Mouse (Mus musculus) MEL (cell line): ENCODE measurements around the gene Mif.

Experiments
- CHD2 ChIP-seq: IDR thresholded peaks from 2 replicates; pipeline ENCODE4 v1.6.1; 2011; ENCODE audit warnings: low read length, improper control_type of control experiment
- CTCF ChIP-seq, 3 experiments: IDR thresholded peaks in 2 of 3; conservative IDR thresholded peaks in 1 of 3; 2 replicates each; pipeline ENCODE4 v1.5.1; 2011 to 2012; ENCODE audit warnings: low read length in 3 of 3, low read depth in 2 of 3, mild to moderate bottlenecking in 2 of 3, improper control_type of control experiment in 1 of 3, inconsistent platforms in 1 of 3, mixed read lengths in 1 of 3, moderate library complexity in 1 of 3; ENCODE audit not compliant: control insufficient read depth in 1 of 3, insufficient read depth in 1 of 3, poor library complexity in 1 of 3, severe bottlenecking in 1 of 3
- EP300 ChIP-seq, 2 experiments: IDR thresholded peaks; 2 replicates each; pipeline ENCODE4 v1.6.1; 2011; ENCODE audit warnings: improper control_type of control experiment in 2 of 2, low read length in 2 of 2, low read depth in 1 of 2, mild to moderate bottlenecking in 1 of 2
- GATA1 ChIP-seq: IDR thresholded peaks from 2 replicates; pipeline ENCODE4 v1.6.1; 2011; ENCODE audit warnings: low read depth, low read length, improper control_type of control experiment
- MAFK ChIP-seq: IDR thresholded peaks from 2 replicates; pipeline ENCODE4 v1.6.1; 2011; ENCODE audit warnings: low read depth, mild to moderate bottlenecking, low read length, improper control_type of control experiment, borderline replicate concordance
- MEF2A ChIP-seq: IDR thresholded peaks from 2 replicates; pipeline ENCODE4 v1.6.1; 2014; ENCODE audit warnings: low read depth, mild to moderate bottlenecking, inconsistent platforms, low read length, improper control_type of control experiment; ENCODE audit not compliant: poor library complexity, insufficient replicate concordance, severe bottlenecking; ENCODE audit errors: extremely low read depth
- MYC ChIP-seq: IDR thresholded peaks from 2 replicates; pipeline ENCODE4 v1.6.1; 2011; ENCODE audit warnings: low read depth, mild to moderate bottlenecking, low read length, improper control_type of control experiment, moderate library complexity
- USF1 ChIP-seq: IDR thresholded peaks from 2 replicates; pipeline ENCODE4 v1.6.1; 2014; ENCODE audit warnings: low read depth, mild to moderate bottlenecking, inconsistent platforms, low read length, improper control_type of control experiment, moderate library complexity

- TF ChIP-seq USF1 (no peak), GATA1 (no peak), MAFK (no peak), MYC (no peak), CHD2 (no peak), EP300 (IDR thresholded peaks at IDR 0.05; ENCODE audit: low read depth in 1 of 2, low read length in 2 of 2) (no peak), CTCF (IDR thresholded peaks at IDR 0.05 in 2 of 3, conservative IDR thresholded peaks at IDR 0.05 in 1 of 3; ENCODE audit: control insufficient read depth in 1 of 3, insufficient read depth in 1 of 3, low read depth in 2 of 3, low read length in 3 of 3, poor library complexity in 1 of 3, severe bottlenecking in 1 of 3) (no peak), MEF2A (no peak)
These were observed 7.4 kb downstream of the Mif start for GRCm38 (mm10) chr10:75852539-75853125.
